Mouse (Mus musculus): ENCODE data around the gene AC134908.4. TPM values are rescaled to one million over a fixed set of nuclear protein-coding genes. Genes with fewer than 3 reads are reported as not detected.

The AC134908.4 gene
- total RNA-seq, 2 experiments from 2014 or later = not detected

GRCm38 (mm10) chr17:25832436-25833290 is 37.2 kb upstream of the AC134908.4 start:
- DNase-seq = peak; percentile 100
- intact Hi-C loops (cut with DNase I) = no loop called here

- intact Hi-C loops (cut with DNase I) = no loop called here
- peak in 1 of 2 experiments; percentile 31 for DNase-seq
Observed at GRCm38 (mm10) chr17:25831451-25832281, 36.2 kb upstream of the AC134908.4 start.

- intact Hi-C loops (cut with DNase I) = no loop called here
Observed at GRCm38 (mm10) chr17:25830806-25831431, 35.5 kb upstream of the AC134908.4 start.

GRCm38 (mm10) chr17:25830200-25830753 is 34.8 kb upstream of the AC134908.4 start:
- intact Hi-C loops (cut with DNase I) = no loop called here
- DNase-seq = no peak

More at GRCm38 (mm10) chr17:25830806-25831431, 35.5 kb upstream of the AC134908.4 start:
- DNase-seq = no peak

- intact Hi-C loops (cut with DNase I) = no loop called here
- DNase-seq = no peak
Observed at GRCm38 (mm10) chr17:25829558-25830017, 34.1 kb upstream of the AC134908.4 start.

- peak; percentile 74 to 79 for DNase-seq
- intact Hi-C loops (cut with DNase I) = no loop called here
Observed at GRCm38 (mm10) chr17:25828712-25829557, 33.5 kb upstream of the AC134908.4 start, which contains the start of gene Jmjd8. Gene Jmjd8, plus strand, starts transcription at chr17:25828867.

GRCm38 (mm10) chr17:25828223-25828594 is 32.8 kb upstream of the AC134908.4 start:
- DNase-seq = no peak
- intact Hi-C loops (cut with DNase I) = no loop called here

- no peak for DNase-seq
- intact Hi-C loops (cut with DNase I) = no loop called here
Observed at GRCm38 (mm10) chr17:25827546-25828222, 32.2 kb upstream of the AC134908.4 start.

- intact Hi-C loops (cut with DNase I) = no loop called here
- no peak for DNase-seq
Observed at GRCm38 (mm10) chr17:25827011-25827410, 31.6 kb upstream of the AC134908.4 start.

- DNase-seq = no peak
- intact Hi-C loops (cut with DNase I) = no loop called here
Observed at GRCm38 (mm10) chr17:25825984-25826570, 30.6 kb upstream of the AC134908.4 start.

- DNase-seq = no peak
- intact Hi-C loops (cut with DNase I) = no loop called here
Observed at GRCm38 (mm10) chr17:25825311-25825710, 29.9 kb upstream of the AC134908.4 start.

- intact Hi-C loops (cut with DNase I) = no loop called here
- no peak for DNase-seq
Observed at GRCm38 (mm10) chr17:25824362-25825142, 29.1 kb upstream of the AC134908.4 start.

GRCm38 (mm10) chr17:25823452-25823851 is 28.0 kb upstream of the AC134908.4 start, which contains the start of gene Wdr24:
Gene Wdr24, plus strand, starts transcription at chr17:25823627.
- intact Hi-C loops (cut with DNase I) = no loop called here
- peak; percentile 73 to 83 for DNase-seq

GRCm38 (mm10) chr17:25818851-25819780 is 23.7 kb upstream of the AC134908.4 start:
- DNase-seq = no peak

GRCm38 (mm10) chr17:25817662-25818061 is 22.2 kb upstream of the AC134908.4 start:
- intact Hi-C loops (cut with DNase I) = no loop called here
- DNase-seq = no peak

More at GRCm38 (mm10) chr17:25818851-25819780, 23.7 kb upstream of the AC134908.4 start:
- intact Hi-C loops (cut with DNase I) = no loop called here

- intact Hi-C loops (cut with DNase I) = no loop called here
- peak; percentile 88 to 94 for DNase-seq
Observed at GRCm38 (mm10) chr17:25813471-25813870, 18.0 kb upstream of the AC134908.4 start.
